Mouse (Mus musculus): ENCODE results near the gene Klhl9.
"Not testable (repeated sequence)": the region's sequence is repeated elsewhere in the genome, so short reads cannot be mapped to it uniquely, and the experiment has no call there.

The Klhl9 gene

DNA sequence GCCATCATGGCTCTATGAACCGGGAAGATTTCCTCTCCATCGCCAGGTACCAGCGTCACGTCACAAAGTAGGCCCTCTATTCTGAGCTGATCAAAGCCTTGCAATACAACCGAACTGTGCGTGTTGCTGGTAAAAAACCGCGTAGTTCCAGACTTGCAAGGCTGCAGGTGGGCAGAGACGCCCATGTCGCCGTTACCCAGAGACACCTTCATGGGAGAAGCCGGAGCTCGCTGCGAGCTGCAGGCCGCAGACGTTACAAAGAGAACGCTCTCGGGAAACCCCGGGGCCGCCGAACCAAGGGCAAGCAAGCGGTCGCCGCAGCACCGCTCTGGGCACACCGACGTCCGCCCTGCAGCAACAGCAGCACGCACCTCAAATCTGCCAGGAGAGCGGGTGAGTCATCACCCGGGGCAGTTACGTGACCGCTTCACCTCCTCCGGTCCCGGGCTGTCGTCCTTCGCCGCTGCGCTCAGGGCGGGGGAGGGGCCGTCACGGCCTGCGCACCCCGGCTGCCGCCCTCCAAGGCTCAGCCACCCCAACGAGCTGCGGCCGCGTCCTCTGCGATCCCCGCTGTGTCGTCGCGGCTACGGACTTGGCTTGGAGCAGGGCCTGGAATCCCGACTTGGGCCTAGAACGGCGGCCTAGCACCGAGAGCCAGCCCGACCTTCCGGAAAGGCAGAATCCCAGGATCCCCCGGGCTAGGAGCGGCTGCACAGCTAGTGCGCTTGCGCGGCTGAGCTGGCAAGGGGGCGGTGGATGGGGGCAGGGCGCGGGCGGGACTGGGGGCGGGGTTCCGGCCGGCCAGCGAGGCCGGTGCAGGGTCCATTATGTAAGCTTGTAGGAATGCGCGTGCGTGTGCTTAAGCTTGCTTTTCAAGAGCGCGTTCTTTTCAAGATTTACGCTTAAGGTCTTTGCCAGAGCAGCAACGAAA lies at the start of gene Klhl9, which contains the start of gene Gm26566:
Klhl9 (minus strand) TSS at position 675 of the 931 bp plus-strand sequence.
Gm26566 (plus strand) TSS at position 15 of the 931 bp plus-strand sequence.
- DNase-seq (ENCODE audit: extremely low spot score, low read depth, low spot score), result peak; percentile 73

DNA sequence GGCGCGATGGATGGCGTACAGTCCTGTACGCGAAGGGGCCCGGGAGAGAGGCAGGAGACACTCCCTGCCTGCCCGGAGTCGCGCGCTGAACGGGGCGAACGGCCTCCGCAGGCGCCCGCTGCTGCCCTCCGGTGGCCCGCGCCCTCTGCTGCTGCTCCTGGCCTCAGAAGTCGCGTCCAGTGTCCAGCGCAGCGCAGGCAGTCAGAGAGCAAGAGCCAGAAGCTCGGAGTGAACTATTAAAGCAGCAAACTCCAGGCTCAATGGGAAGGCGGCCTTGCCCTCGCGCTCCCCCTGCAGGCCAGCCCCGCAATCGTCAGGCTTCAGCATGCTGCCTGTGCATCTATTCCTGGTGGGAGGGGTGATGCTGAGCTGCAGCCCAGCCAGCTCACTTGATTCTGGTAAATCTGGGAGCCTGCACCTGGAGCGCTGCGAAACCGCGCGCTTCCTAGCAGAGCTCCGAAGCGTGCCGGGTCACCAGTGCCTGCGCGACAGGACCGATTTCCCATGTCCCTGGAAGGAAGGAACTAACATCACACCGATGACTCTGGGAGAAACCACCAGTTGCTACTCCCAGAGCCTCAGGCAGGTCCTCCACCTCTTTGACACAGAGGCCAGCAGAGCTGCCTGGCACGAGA lies 41.2 kb upstream of the Klhl9 start:
- DNase-seq (ENCODE audit: extremely low spot score, low read depth, low spot score), result not testable (repeated sequence)

DNA sequence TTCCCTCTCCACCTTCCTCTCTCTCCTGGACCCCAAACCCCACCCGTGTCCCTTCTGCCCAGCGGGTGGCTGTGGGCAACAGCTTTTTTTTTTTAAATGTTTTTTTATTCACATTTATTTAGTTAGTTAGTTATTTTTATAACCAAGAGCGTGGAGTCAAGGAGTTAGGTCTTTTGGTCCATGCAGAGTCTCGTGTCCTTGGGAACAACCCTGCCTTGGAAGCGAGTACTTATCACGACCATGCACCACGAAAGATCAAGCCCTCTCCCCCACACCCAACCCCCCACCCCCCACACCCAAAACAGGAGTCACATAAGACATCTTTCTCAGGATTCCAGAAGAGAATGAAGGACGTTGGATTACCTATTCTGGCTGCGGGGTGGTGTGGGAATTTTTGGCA lies 40.1 kb upstream of the Klhl9 start:
- not testable (repeated sequence) for DNase-seq (ENCODE audit: extremely low spot score, low read depth, low spot score)

DNA sequence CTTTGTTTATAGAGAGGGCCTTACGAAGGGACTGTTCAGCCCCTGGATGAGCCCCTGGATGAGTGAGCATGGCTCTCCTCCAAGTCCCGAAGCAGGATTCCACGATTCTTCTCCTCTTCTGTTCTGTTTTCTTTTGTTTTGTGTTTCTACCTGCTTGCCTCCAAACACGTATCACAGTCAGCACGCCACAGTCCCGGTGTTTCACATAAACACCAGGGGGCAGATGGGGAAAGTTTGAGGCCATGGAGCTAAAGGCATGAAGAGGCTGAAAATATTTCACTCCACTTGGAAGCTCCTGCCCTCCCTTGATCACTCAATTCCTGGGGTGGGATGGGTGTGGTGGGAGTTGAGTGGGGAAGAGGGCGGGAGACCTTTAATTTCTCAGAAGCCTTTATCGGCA lies 39.5 kb upstream of the Klhl9 start:
- DNase-seq (ENCODE audit: extremely low spot score, low read depth, low spot score), result not testable (repeated sequence)

DNA sequence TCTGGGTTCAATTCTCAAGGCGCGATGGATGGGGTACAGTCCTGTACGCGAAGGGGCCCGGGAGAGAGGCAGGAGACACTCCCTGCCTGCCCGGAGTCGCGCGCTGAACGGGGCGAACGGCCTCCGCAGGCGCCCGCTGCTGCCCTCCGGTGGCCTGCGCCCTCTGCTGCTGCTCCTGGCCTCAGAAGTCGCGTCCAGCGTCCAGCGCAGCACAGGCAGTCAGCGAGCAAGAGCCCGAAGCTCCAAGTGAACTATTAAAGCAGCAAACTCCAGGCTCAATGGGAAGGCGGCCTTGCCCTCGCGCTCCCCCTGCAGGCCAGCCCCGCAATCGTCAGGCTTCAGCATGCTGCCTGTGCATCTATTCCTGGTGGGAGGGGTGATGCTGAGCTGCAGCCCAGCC lies 38.2 kb upstream of the Klhl9 start:
- DNase-seq (ENCODE audit: extremely low spot score, low read depth, low spot score), result not testable (repeated sequence)

DNA sequence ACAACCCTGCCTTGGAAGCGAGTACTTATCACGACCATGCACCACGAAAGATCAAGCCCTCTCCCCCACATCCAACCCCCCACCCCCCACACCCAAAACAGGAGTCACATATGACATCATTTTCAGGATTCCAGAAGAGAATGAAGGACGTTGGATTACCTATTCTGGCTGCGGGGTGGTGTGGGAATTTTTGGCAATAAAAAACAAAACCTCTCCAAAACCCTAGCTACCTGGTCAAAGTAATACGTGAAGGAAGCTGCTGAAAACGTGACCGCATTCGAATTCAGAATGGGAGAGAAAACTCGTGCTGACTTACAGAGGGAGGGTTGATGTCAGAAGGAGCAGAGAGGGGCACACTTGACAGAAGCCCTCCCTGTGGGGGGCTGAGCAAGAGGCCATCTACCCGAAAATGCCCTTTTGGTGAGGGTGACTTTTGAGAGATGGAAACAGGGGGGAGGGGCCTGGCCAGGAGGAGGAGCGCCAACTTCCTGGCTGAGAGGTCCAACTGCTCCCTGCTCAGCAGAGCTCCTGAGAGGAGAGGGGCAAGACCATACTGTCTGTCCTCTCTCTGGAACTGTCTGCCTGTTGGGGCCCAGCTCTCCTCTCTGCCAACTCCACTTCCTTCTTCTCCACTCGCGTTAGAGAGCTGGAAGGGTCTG lies 37.5 kb upstream of the Klhl9 start, which contains the start of gene Gm13283:
Gm13283 (plus strand) TSS at position 510 of the 659 bp plus-strand sequence.
- DNase-seq (ENCODE audit: extremely low spot score, low read depth, low spot score), result not testable (repeated sequence)

DNA sequence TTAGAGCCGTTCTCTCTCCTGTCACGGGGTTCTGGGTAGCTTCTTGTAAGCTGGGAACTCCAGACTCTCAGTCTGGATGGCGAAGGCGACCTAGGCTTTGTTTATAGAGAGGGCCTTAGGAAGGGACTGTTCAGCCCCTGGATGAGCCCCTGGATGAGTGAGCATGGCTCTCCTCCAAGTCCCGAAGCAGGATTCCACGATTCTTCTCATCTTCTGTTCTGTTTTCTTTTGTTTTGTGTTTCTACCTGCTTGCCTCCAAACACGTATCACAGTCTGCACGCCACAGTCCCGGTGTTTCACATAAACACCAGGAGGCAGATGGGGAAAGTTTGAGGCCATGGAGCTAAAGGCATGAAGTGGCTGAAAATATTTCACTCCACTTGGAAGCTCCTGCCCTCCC lies 36.5 kb upstream of the Klhl9 start:
- DNase-seq (ENCODE audit: extremely low spot score, low read depth, low spot score), result not testable (repeated sequence)

DNA sequence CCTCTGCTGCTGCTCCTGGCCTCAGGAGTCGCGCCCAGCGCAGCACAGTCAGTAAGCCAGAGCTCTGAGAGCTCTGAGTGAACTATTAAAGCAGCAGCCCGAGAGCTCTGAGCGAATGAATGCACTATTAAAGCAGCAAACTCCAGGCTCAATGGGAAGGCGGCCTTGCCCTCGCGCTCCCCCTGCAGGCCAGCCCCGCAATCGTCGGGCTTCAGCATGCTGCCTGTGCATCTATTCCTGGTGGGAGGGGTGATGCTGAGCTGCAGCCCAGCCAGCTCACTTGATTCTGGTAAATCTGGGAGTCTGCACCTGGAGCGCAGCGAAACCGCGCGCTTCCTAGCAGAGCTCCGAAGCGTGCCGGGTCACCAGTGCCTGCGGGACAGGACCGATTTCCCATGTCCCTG lies 35.4 kb upstream of the Klhl9 start:
- not testable (repeated sequence) for DNase-seq (ENCODE audit: extremely low spot score, low read depth, low spot score)

DNA sequence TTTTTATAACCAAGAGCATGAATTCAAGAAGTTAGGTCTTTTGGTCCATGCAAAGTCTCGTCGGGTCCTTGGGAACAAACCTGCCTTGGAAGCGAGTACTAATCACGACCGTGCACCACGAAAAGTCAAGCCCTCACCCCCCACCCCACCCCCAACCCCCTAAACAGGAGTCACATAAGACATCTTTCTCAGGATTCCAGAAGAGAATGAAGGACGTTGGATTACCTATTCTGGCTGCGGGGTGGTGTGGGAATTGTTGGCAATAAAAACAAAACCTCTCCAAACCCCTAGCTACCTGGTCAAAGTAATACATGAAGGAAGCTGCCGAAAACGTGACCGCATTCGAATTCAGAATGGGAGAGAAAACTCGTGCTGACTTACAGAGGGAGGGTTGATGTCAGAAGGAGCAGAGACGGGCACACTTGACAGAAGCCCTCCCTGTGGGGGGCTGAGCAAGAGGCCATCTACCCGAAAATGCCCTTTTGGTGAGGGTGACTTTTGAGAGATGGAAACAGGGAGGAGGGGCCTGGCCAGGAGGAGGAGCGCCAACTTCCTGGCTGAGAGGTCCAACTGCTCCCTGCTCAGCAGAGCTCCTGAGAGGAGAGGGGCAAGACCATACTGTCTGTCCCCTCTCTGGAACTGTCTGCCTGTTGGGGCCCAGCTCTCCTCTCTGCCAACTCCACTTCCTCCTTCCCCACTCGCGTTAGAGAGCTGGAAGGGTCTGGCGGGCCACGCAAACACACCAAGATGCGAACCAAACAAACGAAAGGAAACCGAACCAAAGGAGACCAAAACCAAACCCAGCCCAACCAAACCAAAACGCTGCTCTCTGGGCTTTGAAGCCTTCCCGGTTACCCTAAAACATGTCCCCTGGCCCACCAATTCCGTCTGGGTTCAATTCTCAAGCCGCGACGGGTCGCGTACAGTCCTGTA lies 34.6 kb upstream of the Klhl9 start:
- DNase-seq (ENCODE audit: extremely low spot score, low read depth, low spot score), result not testable (repeated sequence)

DNA sequence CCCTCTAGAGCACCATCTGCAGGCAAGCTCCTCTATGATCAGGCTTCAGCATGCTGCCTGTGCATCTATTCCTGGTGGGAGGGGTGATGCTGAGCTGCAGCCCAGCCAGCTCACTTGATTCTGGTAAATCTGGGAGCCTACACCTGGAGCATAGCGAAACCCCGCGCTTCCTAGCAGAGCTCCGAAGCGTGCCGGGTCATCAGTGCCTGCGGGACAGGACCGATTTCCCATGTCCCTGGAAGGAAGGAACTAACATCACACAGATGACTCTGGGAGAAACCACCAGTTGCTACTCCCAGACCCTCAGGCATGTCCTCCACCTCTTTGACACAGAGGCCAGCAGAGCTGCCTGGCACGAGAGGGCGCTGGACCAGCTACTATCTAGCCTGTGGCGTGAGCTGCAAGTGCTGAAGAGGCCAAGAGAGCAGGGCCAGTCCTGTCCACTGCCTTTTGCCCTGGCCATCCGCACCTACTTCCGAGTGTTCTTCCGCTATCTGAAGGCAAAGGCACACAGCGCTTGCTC lies 32.6 kb upstream of the Klhl9 start, which contains the start of gene Gm13271:
Gm13271 (plus strand) TSS at position 51 of the 523 bp plus-strand sequence.
- not testable (repeated sequence) for DNase-seq (ENCODE audit: extremely low spot score, low read depth, low spot score)

DNA sequence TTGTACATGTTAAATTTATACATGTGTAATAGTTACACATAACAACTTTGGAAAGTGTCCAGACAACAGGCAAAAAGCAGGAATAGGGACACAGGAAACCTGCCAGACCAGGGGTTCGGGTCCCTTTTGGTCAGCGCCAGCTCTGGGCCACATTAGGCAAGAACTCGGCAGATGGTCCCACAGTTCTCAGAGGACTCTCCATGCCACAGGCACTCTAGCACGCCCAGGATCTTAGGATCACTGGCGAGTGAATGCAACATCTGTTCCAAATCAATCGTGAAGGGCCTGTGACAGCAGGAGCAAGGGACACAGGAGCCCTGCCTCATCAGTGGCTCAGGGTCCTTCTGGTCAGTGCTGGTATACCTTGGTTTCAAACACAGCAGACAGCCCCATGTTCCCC lies 27.7 kb upstream of the Klhl9 start:
- DNase-seq (ENCODE audit: extremely low spot score, low read depth, low spot score), result no peak

DNA sequence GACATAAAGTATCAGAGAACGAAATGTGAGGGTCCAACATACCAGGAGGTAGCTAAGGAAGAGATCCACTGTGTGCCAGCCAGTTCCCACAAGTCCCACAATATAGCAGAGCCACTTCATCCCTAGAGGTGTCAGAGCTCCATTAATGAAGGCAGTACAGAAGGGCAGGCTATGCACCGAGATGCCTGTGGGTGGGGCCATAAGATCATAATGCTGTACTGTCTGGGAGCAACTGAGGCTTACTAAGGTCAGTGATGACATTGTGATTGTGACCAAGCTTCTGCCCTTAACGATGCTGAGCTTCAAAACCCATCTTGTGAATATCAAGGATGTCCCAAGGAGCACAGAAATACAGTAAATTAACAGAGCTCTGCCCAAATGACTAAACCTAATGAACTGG lies 21.9 kb upstream of the Klhl9 start:
- DNase-seq (ENCODE audit: extremely low spot score, low read depth, low spot score), result no peak

DNA sequence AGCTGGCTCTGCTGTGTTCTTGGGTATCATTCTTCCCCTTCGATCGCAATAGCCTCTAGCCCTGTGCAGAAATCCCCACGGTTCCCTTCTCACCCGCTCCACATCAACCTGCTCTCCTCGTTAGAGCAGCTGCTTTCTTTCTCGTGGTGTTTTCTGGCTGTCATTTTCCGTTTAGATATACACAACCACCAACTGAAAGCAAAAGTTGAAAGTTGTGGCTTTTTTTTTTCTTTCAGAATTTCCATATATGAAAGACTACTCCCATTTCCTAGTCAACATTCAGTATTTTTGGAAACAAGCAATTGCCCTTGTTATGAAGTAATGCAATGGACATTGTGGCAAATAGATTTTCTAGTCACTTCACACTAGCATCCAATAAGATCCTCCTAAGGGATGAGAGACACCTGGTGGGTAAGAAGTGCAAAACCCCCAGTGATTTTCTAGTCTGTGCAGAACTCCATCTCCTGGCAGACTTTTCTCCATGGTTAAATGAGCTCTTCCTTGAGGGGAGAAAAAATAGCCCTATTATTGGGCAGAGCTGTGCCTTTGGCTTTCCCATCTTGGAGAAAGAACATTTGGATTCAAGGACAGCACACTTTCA lies 20.6 kb upstream of the Klhl9 start:
- DNase-seq (ENCODE audit: extremely low spot score, low read depth, low spot score), result no peak

DNA sequence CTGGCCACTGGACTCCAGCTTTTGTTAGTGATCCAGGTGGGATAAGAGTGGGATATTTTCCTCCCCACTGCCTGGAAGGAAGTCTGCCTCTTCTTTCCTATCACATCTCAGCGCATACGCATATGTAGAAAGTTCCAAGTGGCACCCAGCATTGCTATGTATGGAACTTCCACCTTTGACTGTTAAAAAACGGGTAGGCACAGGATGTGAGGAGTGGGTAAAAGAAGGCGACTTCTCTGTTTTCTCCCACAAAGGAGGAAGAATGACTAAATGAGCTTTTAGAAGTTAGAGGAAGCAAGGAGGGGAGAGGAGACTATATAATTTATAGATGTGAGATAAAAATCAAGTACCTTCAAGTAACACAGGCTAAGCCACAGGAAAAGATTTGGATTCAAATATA lies 19.2 kb upstream of the Klhl9 start:
- no peak for DNase-seq (ENCODE audit: extremely low spot score, low read depth, low spot score)

DNA sequence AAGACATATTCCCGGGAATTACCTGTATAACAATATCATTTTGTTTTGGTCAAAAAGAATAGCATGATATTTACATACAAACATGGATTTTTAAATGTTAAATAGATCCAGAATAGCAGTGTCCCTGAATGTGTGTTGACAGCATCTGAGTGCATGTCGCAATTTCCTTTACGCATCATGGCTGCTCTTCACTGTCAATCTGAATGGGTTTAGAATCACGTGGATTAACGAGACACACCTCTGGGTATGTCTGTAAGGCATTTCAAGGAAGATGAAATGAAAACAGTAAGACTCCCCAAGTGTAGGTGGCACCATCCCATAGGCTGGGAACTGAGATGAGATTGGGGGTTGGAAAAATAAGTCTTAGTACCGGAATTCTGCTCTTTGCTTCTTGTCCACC lies 16.8 kb upstream of the Klhl9 start:
- DNase-seq (ENCODE audit: extremely low spot score, low read depth, low spot score), result no peak

DNA sequence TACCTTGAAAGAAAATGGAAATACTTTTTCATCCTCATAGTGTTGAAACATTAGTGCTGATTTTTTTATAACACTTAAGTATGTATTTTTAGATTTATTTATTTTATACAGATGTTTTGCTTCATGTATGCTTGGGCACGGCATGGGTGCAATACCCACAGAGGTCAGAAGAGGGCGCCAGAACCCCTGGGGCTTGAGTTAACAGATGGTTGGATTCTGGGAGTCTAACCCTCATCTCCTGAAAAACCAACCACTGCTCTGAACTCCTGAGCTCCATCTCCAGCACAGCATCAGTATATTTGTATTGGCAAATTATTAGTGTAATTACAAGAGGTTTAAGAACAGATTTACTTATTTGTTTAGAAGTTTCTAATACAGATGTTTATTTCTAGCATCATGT lies 16.2 kb upstream of the Klhl9 start:
- DNase-seq (ENCODE audit: extremely low spot score, low read depth, low spot score), result no peak

DNA sequence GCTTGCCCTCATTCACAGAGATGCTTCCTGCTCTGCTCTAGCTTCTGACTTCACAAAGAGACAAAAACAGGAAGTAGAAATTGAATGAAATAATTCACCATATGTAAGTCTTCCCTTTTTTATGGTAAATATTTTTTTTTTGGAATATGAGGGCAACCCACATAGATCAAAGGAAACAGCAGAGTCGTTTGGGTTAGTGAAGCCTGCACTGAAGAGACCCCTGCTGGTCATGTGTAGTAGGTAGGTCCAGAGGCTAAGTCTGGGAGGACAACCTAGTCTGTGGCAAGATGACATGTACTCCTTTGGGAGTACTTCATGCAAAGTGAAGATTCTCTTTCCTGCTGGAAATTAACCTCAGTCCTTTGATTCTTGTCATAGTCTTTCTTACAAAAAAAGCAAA lies 5.1 kb upstream of the Klhl9 start:
- DNase-seq (ENCODE audit: extremely low spot score, low read depth, low spot score), result no peak

DNA sequence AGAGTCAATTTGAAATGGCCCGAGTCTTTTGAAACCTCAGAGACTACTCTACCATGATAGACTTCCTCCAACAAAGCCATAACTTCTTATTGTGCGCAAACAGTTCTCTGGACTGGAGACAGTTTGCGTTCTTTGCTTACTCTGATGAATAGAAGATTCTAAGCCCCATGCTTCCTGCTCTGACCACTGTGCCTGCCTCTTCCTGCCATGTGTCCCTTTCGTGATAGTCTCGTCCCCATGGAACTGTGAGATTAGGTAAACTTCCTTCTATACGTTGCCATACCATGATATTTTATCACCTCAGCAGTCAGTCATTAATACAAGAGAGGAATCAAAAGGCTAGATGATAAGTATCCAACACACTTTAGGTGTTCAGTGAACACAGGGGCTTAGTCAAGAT lies 4.5 kb upstream of the Klhl9 start:
- no peak for DNase-seq (ENCODE audit: extremely low spot score, low read depth, low spot score)

DNA sequence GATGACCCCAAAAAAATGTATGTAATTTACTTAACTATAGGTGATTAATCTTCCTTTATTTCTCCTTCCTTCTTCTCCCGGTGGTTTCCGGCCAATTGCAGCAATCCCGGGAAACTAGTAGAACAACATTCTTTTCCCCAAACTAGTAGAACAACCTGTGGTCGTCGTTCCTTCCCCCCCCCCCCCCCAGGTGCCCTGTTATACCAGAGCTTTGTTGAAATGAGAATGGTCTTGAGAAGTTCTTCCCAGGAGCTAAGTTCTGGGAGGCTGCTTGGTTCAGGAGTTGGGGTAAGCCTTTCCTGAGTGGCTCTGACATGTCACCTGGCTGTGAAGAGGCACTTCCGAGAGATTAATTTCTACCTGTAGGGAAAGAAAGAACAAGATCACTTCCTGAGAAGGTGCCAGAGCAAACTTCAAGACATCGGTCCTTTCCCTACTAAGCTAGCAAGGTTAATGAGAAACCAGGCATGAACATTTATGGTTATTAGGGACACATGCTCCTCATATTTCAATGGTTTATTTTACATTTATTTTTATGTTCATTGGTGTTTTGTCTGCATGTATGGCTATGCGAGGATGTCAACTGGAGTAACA lies 1.3 kb upstream of the Klhl9 start:
- no peak for DNase-seq (ENCODE audit: extremely low spot score, low read depth, low spot score)

Data from hindlimb bud, embryonic 11.5 days (tissue).